Mouse (Mus musculus): Measurements from ENCODE around the gene Bdkrb2.

- TF ChIP-seq CTCF (IDR thresholded peaks at IDR 0.05; ENCODE audit: control insufficient read depth, insufficient read depth, low read length) (no peak), POLR2A (IDR thresholded peaks at IDR 0.05; ENCODE audit: borderline replicate concordance, control insufficient read depth, low read depth, low read length) (no peak)
These were observed 9.6 kb downstream of the Bdkrb2 start for GRCm38 (mm10) chr12:105572622-105573021.

Data from bone marrow, adult 2 months (tissue).